ENCODE assay signal across 29 mouse cellular contexts in the genomic region with DNA sequence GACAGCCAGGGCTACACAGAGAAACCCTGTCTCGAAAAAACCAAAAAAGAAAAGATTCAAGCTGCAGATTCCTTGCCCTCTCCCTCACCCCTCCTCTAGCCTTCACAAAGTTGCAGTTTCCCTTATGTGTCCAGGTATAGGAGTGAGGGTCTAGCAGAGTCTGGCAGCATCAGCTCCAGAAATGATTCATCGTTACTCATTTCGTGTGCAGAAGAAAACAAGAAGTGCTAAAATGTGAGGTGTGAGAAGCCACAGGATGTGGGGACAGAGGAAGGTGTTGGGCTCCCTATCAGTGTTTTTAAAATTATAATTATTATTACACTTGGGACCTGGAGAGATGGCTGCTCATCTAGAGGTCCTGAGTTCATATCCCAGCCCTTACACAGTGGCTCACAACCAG. TPM values are rescaled to one million over a fixed set of nuclear protein-coding genes. Genes with fewer than 3 reads are reported as not detected.
"Had no signal": no experiment of that assay in that cellular context is flagged by ENCODE, and none has a peak within 500 bp of the region (broad histone marks: within the 10 kb centered on the region; RNA-seq: fewer than 3 reads in every experiment).

No protein-coding gene starts in this region.

- H3K36me3 ChIP-seq: kidney, embryonic 15.5 days; limb, embryonic 12.5 days; limb, embryonic 15.5 days; midbrain, embryonic 10.5 days; neural tube, embryonic 12.5 days; neural tube, embryonic 15.5 days had no signal

- H3K4me2 ChIP-seq: kidney, embryonic 15.5 days; limb, embryonic 12.5 days; limb, embryonic 15.5 days; liver, embryonic 11.5 days; lung, embryonic 14.5 days; neural tube, embryonic 12.5 days; neural tube, embryonic 15.5 days had no signal

- H3K9me3 ChIP-seq: kidney, embryonic 15.5 days; limb, embryonic 12.5 days; limb, embryonic 15.5 days; midbrain, embryonic 10.5 days; neural tube, embryonic 12.5 days; neural tube, embryonic 15.5 days had no signal

- ATAC-seq: liver, postnatal 0 days; lung, postnatal 0 days had no signal

- H3K4me1 ChIP-seq: kidney, embryonic 15.5 days; limb, embryonic 12.5 days; limb, embryonic 15.5 days; midbrain, embryonic 10.5 days; neural tube, embryonic 12.5 days; neural tube, embryonic 15.5 days had no signal

- H3K4me3 ChIP-seq: kidney, embryonic 15.5 days; left cerebral cortex, adult 2 months; limb, embryonic 12.5 days; limb, embryonic 15.5 days; megakaryocyte, embryonic 14.5 days; midbrain, embryonic 10.5 days; neural tube, embryonic 12.5 days; neural tube, embryonic 15.5 days had no signal

- H3K27me3 ChIP-seq: kidney, embryonic 15.5 days; limb, embryonic 15.5 days; megakaryocyte, embryonic 14.5 days; neural tube, embryonic 12.5 days; neural tube, embryonic 15.5 days had no signal

- H3K27ac ChIP-seq: kidney, embryonic 15.5 days; left cerebral cortex, adult 2 months; limb, embryonic 12.5 days; limb, embryonic 15.5 days; liver, embryonic 14.5 days; macrophage; midbrain, embryonic 10.5 days; neural tube, embryonic 12.5 days; neural tube, embryonic 15.5 days; stomach, postnatal 0 days had no signal

- H3K9ac ChIP-seq: kidney, embryonic 15.5 days; limb, embryonic 12.5 days; limb, embryonic 15.5 days; liver, embryonic 14.5 days; liver, postnatal 0 days; lung, embryonic 14.5 days; neural tube, embryonic 12.5 days; neural tube, embryonic 15.5 days had no signal

- DNase-seq: kidney, postnatal 10 days; kidney, postnatal 36 days; layer of hippocampus, postnatal 36 days; left cerebral cortex, postnatal 4 days; liver, postnatal 0 days; lung, embryonic 14.5 days; midbrain, embryonic 14.5 days; right cerebral cortex, adult 18-20 months; right cerebral cortex, postnatal 14 days; right cerebral cortex, postnatal 4 days; thymus, adult 2 months; thymus, postnatal 14 days had no signal

RNA-seq across cellular contexts. Expression of a gene that starts 20.7 kb away (rescaled TPM):
- total RNA-seq: midbrain, postnatal 0 days had no signal
- polyA plus RNA-seq: liver, embryonic 11.5 days; liver, embryonic 14.5 days; liver, postnatal 0 days; lung, embryonic 14.5 days; lung, postnatal 0 days; macrophage; midbrain, embryonic 10.5 days; midbrain, embryonic 14.5 days had no signal

RNA-seq across cellular contexts. Expression of a gene that starts 54.2 kb away (rescaled TPM):
- polyA plus RNA-seq: liver, postnatal 0 days; macrophage had no signal

RNA-seq across cellular contexts. Expression of a gene that starts 57.7 kb away (rescaled TPM):
- total RNA-seq: layer of hippocampus, postnatal 10 days; layer of hippocampus, postnatal 36 days; left cerebral cortex, postnatal 10 days; left cerebral cortex, postnatal 4 days; midbrain, postnatal 0 days had no signal
- polyA plus RNA-seq: limb, embryonic 12.5 days; liver, embryonic 11.5 days; lung, embryonic 14.5 days; midbrain, embryonic 10.5 days; midbrain, embryonic 14.5 days; midbrain, postnatal 0 days; neural tube, embryonic 12.5 days; stomach, embryonic 14.5 days; stomach, postnatal 0 days had no signal
